ENCODE assay signal across 34 mouse cellular contexts in genomic region chr16:60375147-60375546, GRCm38 (mm10).
"Had no signal": no experiment of that assay in that cellular context is flagged by ENCODE, and none has a peak within 500 bp of the region (broad histone marks: within the 10 kb centered on the region; RNA-seq: fewer than 3 reads in every experiment).

No protein-coding gene starts in this region.

- H3K4me1 ChIP-seq: heart, embryonic 12.5 days; heart, embryonic 13.5 days; heart, embryonic 15.5 days; hindbrain, embryonic 10.5 days; hindbrain, embryonic 12.5 days; hindbrain, embryonic 13.5 days; hindbrain, embryonic 15.5 days; intestine, embryonic 15.5 days; kidney, embryonic 15.5 days had no signal

- H3K9me3 ChIP-seq: heart, embryonic 12.5 days; heart, embryonic 13.5 days; heart, embryonic 15.5 days; hindbrain, embryonic 10.5 days; hindbrain, embryonic 12.5 days; hindbrain, embryonic 13.5 days; hindbrain, embryonic 15.5 days; intestine, embryonic 15.5 days; kidney, embryonic 15.5 days had no signal

- H3K4me3 ChIP-seq: heart, embryonic 12.5 days; heart, embryonic 13.5 days; heart, embryonic 15.5 days; hindbrain, embryonic 10.5 days; hindbrain, embryonic 12.5 days; hindbrain, embryonic 13.5 days; hindbrain, embryonic 15.5 days; intestine, embryonic 15.5 days; kidney, embryonic 15.5 days; layer of hippocampus, adult 2 months; left cerebral cortex, adult 2 months had no signal

- H3K36me3 ChIP-seq: heart, embryonic 12.5 days; heart, embryonic 13.5 days; heart, embryonic 15.5 days; hindbrain, embryonic 10.5 days; hindbrain, embryonic 12.5 days; hindbrain, embryonic 13.5 days; hindbrain, embryonic 15.5 days; intestine, embryonic 15.5 days; kidney, embryonic 15.5 days had no signal

- H3K9ac ChIP-seq: heart, embryonic 12.5 days; heart, embryonic 13.5 days; heart, embryonic 15.5 days; hindbrain, embryonic 12.5 days; hindbrain, embryonic 13.5 days; hindbrain, embryonic 14.5 days; hindbrain, embryonic 15.5 days; intestine, embryonic 15.5 days; kidney, embryonic 15.5 days had no signal

- H3K4me2 ChIP-seq: heart, embryonic 12.5 days; heart, embryonic 13.5 days; heart, embryonic 15.5 days; hindbrain, embryonic 12.5 days; hindbrain, embryonic 13.5 days; hindbrain, embryonic 14.5 days; hindbrain, embryonic 15.5 days; intestine, embryonic 15.5 days; kidney, embryonic 15.5 days had no signal

- H3K27me3 ChIP-seq: heart, embryonic 12.5 days; heart, embryonic 13.5 days; heart, embryonic 15.5 days; hindbrain, embryonic 12.5 days; hindbrain, embryonic 13.5 days; hindbrain, embryonic 15.5 days; intestine, embryonic 15.5 days; kidney, embryonic 15.5 days had no signal

- H3K27ac ChIP-seq: heart, embryonic 13.5 days; heart, embryonic 15.5 days; hindbrain, embryonic 10.5 days; hindbrain, embryonic 12.5 days; hindbrain, embryonic 13.5 days; hindbrain, embryonic 14.5 days; hindbrain, embryonic 15.5 days; hindbrain, postnatal 0 days; intestine, embryonic 15.5 days; kidney, embryonic 15.5 days; kidney, postnatal 0 days; layer of hippocampus, adult 2 months; left cerebral cortex, adult 2 months had no signal

- DNase-seq: heart, postnatal 10 days; heart, postnatal 14 days; heart, postnatal 36 days; heart, postnatal 4 days; kidney, adult 11 months; kidney, adult 18-20 months; kidney, adult 2 months; kidney, adult 8-10 months; kidney, adult 9 months; kidney, postnatal 10 days; kidney, postnatal 14 days; kidney, postnatal 25 days; kidney, postnatal 36 days; kidney, postnatal 4 days; layer of hippocampus, adult 9-11 months; layer of hippocampus, postnatal 36 days had no signal

- ATAC-seq: hindbrain, embryonic 16.5 days; hindbrain, postnatal 0 days; inflammation-experienced regulatory T-cells, adult 6 months; intestine, embryonic 15.5 days; intestine, embryonic 16.5 days; intestine, postnatal 0 days had no signal
